Mouse (Mus musculus): ENCODE data around the gene Fars2.

GRCm38 (mm10) chr13:36726951-36727778 is 610.0 kb downstream of the Fars2 start:
- TF ChIP-seq CTCF (IDR thresholded peaks at IDR 0.05; ENCODE audit: low read depth, low read length) (no peak), TAL1 (conservative IDR thresholded peaks at IDR 0.05; ENCODE audit: low read depth, low read length) (no peak)
